ENCODE assay signal across 21 mouse cellular contexts in the genomic region with DNA sequence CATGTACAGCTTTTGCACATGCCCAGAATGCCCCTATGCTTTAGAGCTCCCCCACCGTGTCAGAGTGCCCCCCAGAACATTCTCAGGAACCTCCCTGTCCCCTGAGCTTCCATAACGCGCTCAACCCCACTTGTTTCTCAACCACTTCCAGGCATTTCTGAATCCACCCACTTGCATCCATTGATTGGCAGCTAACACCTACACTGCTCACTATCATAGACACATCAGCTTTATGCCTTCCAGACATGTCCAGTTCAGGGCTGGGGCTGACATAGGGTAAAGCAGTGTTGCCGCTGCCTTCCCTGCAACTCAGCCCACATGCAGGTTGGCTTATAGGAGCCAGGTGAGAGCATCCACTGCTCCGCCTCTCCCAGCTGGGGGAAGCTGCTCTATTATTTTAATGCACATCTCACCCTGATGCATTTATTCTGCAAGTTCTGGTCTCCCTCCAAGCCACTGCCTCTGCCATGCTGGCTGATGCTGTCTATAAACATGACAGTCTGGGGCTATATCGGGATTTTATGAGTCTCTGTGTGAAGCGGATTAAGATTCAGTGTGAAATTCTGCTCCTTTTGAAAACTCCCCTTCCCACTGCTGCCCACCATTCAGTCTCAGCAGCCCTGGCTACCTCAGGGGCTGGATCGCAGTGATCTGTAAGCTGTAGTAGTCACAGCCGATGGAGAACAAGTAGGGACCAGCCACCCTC. TPM values are rescaled to one million over a fixed set of nuclear protein-coding genes. Genes with fewer than 3 reads are reported as not detected.
A peak's percentile ranks its signal among the peaks of the same experiment; 100 is the strongest.
DNase-seq lines count a peak whose midpoint lies in the region; ATAC-seq and TF ChIP-seq lines count a peak whose summit lies in the region.
"Had no signal": no experiment of that assay in that cellular context is flagged by ENCODE, and none has a peak within 500 bp of the region (broad histone marks: within the 10 kb centered on the region; RNA-seq: fewer than 3 reads in every experiment).

No protein-coding gene starts in this region.

- TF ChIP-seq CTCF in hindbrain, postnatal 0 days (IDR thresholded peaks at IDR 0.05; ENCODE audit: low read depth) = no peak
- TF ChIP-seq CTCF in brain, embryonic 14.5 days (IDR thresholded peaks at IDR 0.05; ENCODE audit: borderline replicate concordance, extremely low read depth, insufficient read depth, insufficient read length) = no peak
- TF ChIP-seq CTCF in stomach, postnatal 0 days (IDR thresholded peaks at IDR 0.05; ENCODE audit: low read depth) = no peak

- no peaks in the 10 kb centered on the region for H3K9me3 ChIP-seq in hindbrain, embryonic 16.5 days (ENCODE audit: control insufficient read depth, low read length)
- no peaks in the 10 kb centered on the region for H3K9me3 ChIP-seq in hindbrain, postnatal 0 days (ENCODE audit: low read length)
- no peaks in the 10 kb centered on the region for H3K9me3 ChIP-seq in limb, embryonic 10.5 days (replicated peaks)
- H3K9me3 ChIP-seq in stomach, postnatal 0 days (ENCODE audit: control insufficient read depth, low read length) = no peaks in the 10 kb centered on the region
- H3K9me3 ChIP-seq: hindbrain, embryonic 12.5 days; intestine, embryonic 15.5 days; midbrain, embryonic 12.5 days had no signal

- H3K4me3 ChIP-seq in hindbrain, embryonic 16.5 days (ENCODE audit: low read length) = no peak overlapping the region
- H3K4me3 ChIP-seq in hindbrain, postnatal 0 days (ENCODE audit: low read length) = no peak overlapping the region
- H3K4me3 ChIP-seq in limb, embryonic 10.5 days = no peak overlapping the region
- H3K4me3 ChIP-seq in stomach, postnatal 0 days (ENCODE audit: low read depth, low read length) = no peak overlapping the region
- H3K4me3 ChIP-seq: erythroblast, embryonic 14.5 days; hindbrain, embryonic 12.5 days; intestine, embryonic 15.5 days; midbrain, embryonic 12.5 days had no signal

- no peak for ATAC-seq in hindbrain, embryonic 16.5 days
- ATAC-seq in hindbrain, postnatal 0 days = no peak
- no peak for ATAC-seq in stomach, postnatal 0 days (ENCODE audit: low FRiP score, low TSS enrichment)
- ATAC-seq: activated CD4-positive, CD25-positive, alpha-beta regulatory T cell, adult 4 months; intestine, embryonic 15.5 days had no signal

- no peak for DNase-seq in hindbrain, postnatal 0 days (ENCODE audit: low spot score)
- peak; percentile 64 for DNase-seq in brain, embryonic 14.5 days (ENCODE audit: low read depth)
- peak; percentile 67 to 86 for DNase-seq in frontal cortex, postnatal 36 days (ENCODE audit: low spot score in 2 of 2)
- DNase-seq in limb, embryonic 10.5 days (ENCODE audit: low spot score) = no peak
- DNase-seq in heart, adult 11 months = no peak
- no peak for DNase-seq in thymus, postnatal 4 days
- DNase-seq in stomach, postnatal 0 days (ENCODE audit: low spot score) = no peak
- DNase-seq: adrenal gland, postnatal 14 days; B cell, adult 2 months; cerebellum, adult 8-10 months; layer of hippocampus, postnatal 36 days; lung, adult 2 months; lung, postnatal 4 days; thymus, adult 18-20 months had no signal

- H3K27me3 ChIP-seq in hindbrain, embryonic 16.5 days (replicated peaks; ENCODE audit: control insufficient read depth, insufficient read depth, low read length) = no peaks in the 10 kb centered on the region
- H3K27me3 ChIP-seq in hindbrain, postnatal 0 days (ENCODE audit: insufficient read depth, low read length) = no peaks in the 10 kb centered on the region
- H3K27me3 ChIP-seq in limb, embryonic 10.5 days (ENCODE audit: low read depth, poor library complexity, severe bottlenecking) = no peaks in the 10 kb centered on the region; the same call in 1 of the 2 replicates
- no peaks in the 10 kb centered on the region for H3K27me3 ChIP-seq in stomach, postnatal 0 days (ENCODE audit: control insufficient read depth, insufficient read depth, low read length)
- H3K27me3 ChIP-seq: hindbrain, embryonic 12.5 days; intestine, embryonic 15.5 days; midbrain, embryonic 12.5 days had no signal

- peaks cover 2% of the 10 kb centered on the region; the same call in 1 of the 2 replicates for H3K4me1 ChIP-seq in hindbrain, embryonic 16.5 days (ENCODE audit: control insufficient read depth, insufficient read depth, low read depth, low read length)
- H3K4me1 ChIP-seq in hindbrain, postnatal 0 days (ENCODE audit: insufficient read depth, low read length) = peaks cover 3% of the 10 kb centered on the region; the same call in 1 of the 2 replicates
- H3K4me1 ChIP-seq in limb, embryonic 10.5 days = peaks cover 24% of the 10 kb centered on the region
- no peaks in the 10 kb centered on the region for H3K4me1 ChIP-seq in stomach, postnatal 0 days (replicated peaks; ENCODE audit: control insufficient read depth, insufficient read depth)
- H3K4me1 ChIP-seq: intestine, embryonic 15.5 days had no signal

- no peak for TF ChIP-seq POLR2A in brain, embryonic 14.5 days (IDR thresholded peaks at IDR 0.05; ENCODE audit: borderline replicate concordance, extremely low read depth, insufficient read depth, insufficient read length, poor library complexity, severe bottlenecking)

- H3K9ac ChIP-seq in hindbrain, embryonic 16.5 days (ENCODE audit: low read depth, low read length) = peak overlapping the region; percentile 18
- H3K9ac ChIP-seq in hindbrain, postnatal 0 days (replicated peaks; ENCODE audit: low read length) = no peak overlapping the region
- H3K9ac ChIP-seq in stomach, postnatal 0 days (ENCODE audit: low read length) = no peak overlapping the region
- H3K9ac ChIP-seq: hindbrain, embryonic 12.5 days; intestine, embryonic 15.5 days; midbrain, embryonic 12.5 days had no signal

- H3K27ac ChIP-seq in hindbrain, embryonic 16.5 days (ENCODE audit: low read depth, low read length) = no peak overlapping the region
- no peak overlapping the region for H3K27ac ChIP-seq in hindbrain, postnatal 0 days
- 0 out of 2 replicates have a peak overlapping the region, but pooled peaks have one; percentile 23 for H3K27ac ChIP-seq in limb, embryonic 10.5 days
- H3K27ac ChIP-seq in stomach, postnatal 0 days (replicated peaks) = no peak overlapping the region
- H3K27ac ChIP-seq: hindbrain, embryonic 12.5 days; intestine, embryonic 15.5 days; midbrain, embryonic 12.5 days had no signal

- 75% methylated on average over 9 of the region's 9 CpGs for WGBS in hindbrain, embryonic 16.5 days
- 74% methylated on average over 9 of the region's 9 CpGs for WGBS in hindbrain, postnatal 0 days
- WGBS in limb, embryonic 10.5 days = 81% methylated on average over 9 of the region's 9 CpGs
- WGBS in stomach, postnatal 0 days = 81% methylated on average over 9 of the region's 9 CpGs

- no peaks in the 10 kb centered on the region for H3K36me3 ChIP-seq in hindbrain, embryonic 16.5 days (ENCODE audit: control insufficient read depth, insufficient read depth, low read length)
- H3K36me3 ChIP-seq in hindbrain, postnatal 0 days (ENCODE audit: insufficient read depth, low read length) = no peaks in the 10 kb centered on the region
- H3K36me3 ChIP-seq in limb, embryonic 10.5 days = no peaks in the 10 kb centered on the region
- H3K36me3 ChIP-seq in stomach, postnatal 0 days (ENCODE audit: control insufficient read depth, insufficient read depth, low read length) = no peaks in the 10 kb centered on the region
- H3K36me3 ChIP-seq: hindbrain, embryonic 12.5 days; intestine, embryonic 15.5 days; midbrain, embryonic 12.5 days had no signal

- TF ChIP-seq EP300 in stomach, postnatal 0 days (optimal IDR thresholded peaks at IDR 0.05) = no peak

- H3K4me2 ChIP-seq in hindbrain, embryonic 16.5 days (ENCODE audit: low read length) = no peak overlapping the region
- H3K4me2 ChIP-seq in hindbrain, postnatal 0 days (ENCODE audit: low read depth, low read length) = no peak overlapping the region
- H3K4me2 ChIP-seq in stomach, postnatal 0 days (replicated peaks; ENCODE audit: low read depth) = no peak overlapping the region
- H3K4me2 ChIP-seq: hindbrain, embryonic 12.5 days; intestine, embryonic 15.5 days; midbrain, embryonic 12.5 days had no signal

RNA-seq across cellular contexts. Expression of a gene that starts 54.6 kb away (rescaled TPM):
- polyA plus RNA-seq in hindbrain, embryonic 16.5 days (2015; fragmentation: Nextera tagmentation; extraction: Ambion mirVana) = 1.7 and 2.2 TPM in 2 replicates
- total RNA-seq in hindbrain, postnatal 0 days (2014; rRNA removed) = 2.3 and 3.3 TPM in 2 replicates
- polyA plus RNA-seq in hindbrain, postnatal 0 days (2015; fragmentation: Nextera tagmentation; extraction: Ambion mirVana) = 2.5 and 3.4 TPM in 2 replicates
- polyA plus RNA-seq in brain, embryonic 14.5 days (2012; rRNA removed) = 1.4 and 3.1 TPM in 2 replicates
- polyA plus RNA-seq in limb, embryonic 10.5 days (2016; fragmentation: Nextera tagmentation; extraction: Ambion mirVana) = 0.11 and 0.49 TPM in 2 replicates
- polyA plus RNA-seq in stomach, postnatal 0 days (2015; fragmentation: Nextera tagmentation; extraction: Ambion mirVana) = 7.8 and 9.7 TPM in 2 replicates
- total RNA-seq: common myeloid progenitor, adult 5-6 weeks had no signal
- polyA plus RNA-seq: activated CD4-positive, CD25-positive, alpha-beta regulatory T cell, adult 4 months; erythroblast, embryonic 14.5 days had no signal

Comparison
In these comparisons a context has a peak if more than half of its experiments do, and no peak if none do; other contexts are left out.
1. DNase-seq: peak in brain, embryonic 14.5 days (single experiment) and frontal cortex, postnatal 36 days (2 of 2); none in hindbrain, postnatal 0 days (single experiment), limb, embryonic 10.5 days (single experiment), heart, adult 11 months (single experiment), thymus, postnatal 4 days (single experiment) and stomach, postnatal 0 days (single experiment).